Mouse (Mus musculus): Measurements from ENCODE around the gene A730009L09Rik. TPM values are rescaled to one million over a fixed set of nuclear protein-coding genes. Genes with fewer than 3 reads are reported as not detected.

A730009L09Rik gene
- total and polyA plus RNA-seq, 2 experiments from 2014 or later, result 0.06 TPM; not detected in 1

- H3K36me3 ChIP-seq (ENCODE audit: insufficient read depth), result no peaks in the 10 kb centered on the region
- peak; percentile 35 for DNase-seq
- H3K4me3 ChIP-seq (ENCODE audit: low read depth, low read length), result peak overlapping the region; percentile 2; the same call in 1 of the 2 replicates
- no peaks in the 10 kb centered on the region for H3K4me1 ChIP-seq (ENCODE audit: insufficient read depth)
- WGBS, result 58% methylated on average over 20 of the region's 20 CpGs
- peak overlapping the region; percentile 30 for H3K4me2 ChIP-seq (ENCODE audit: low read depth)
- H3K27ac ChIP-seq (ENCODE audit: low read depth, low read length), result no peak overlapping the region
- H3K27me3 ChIP-seq (ENCODE audit: insufficient read depth, low read length), result no peaks in the 10 kb centered on the region
- 0 out of 2 replicates have a peak overlapping the region, but pooled peaks have one; percentile 19 for H3K9ac ChIP-seq
- no peak for TF ChIP-seq CTCF (IDR thresholded peaks at IDR 0.05; ENCODE audit: low read depth)
- H3K9me3 ChIP-seq (ENCODE audit: low read length), result no peaks in the 10 kb centered on the region
- ATAC-seq, result peak; percentile 52
These were observed 43.4 kb downstream of the A730009L09Rik start for GRCm38 (mm10) chr16:84558113-84558917.

- no peak overlapping the region; the same call in 1 of the 2 replicates for H3K9ac ChIP-seq
- no peak; the same call in 1 of the 2 replicates for ATAC-seq
- no peak overlapping the region for H3K27ac ChIP-seq (ENCODE audit: low read depth, low read length)
These were observed 44.8 kb downstream of the A730009L09Rik start for GRCm38 (mm10) chr16:84559569-84560278.

GRCm38 (mm10) chr16:84560279-84560602 lies 45.3 kb downstream of the A730009L09Rik start:
- no peak for ATAC-seq
- no peaks in the 10 kb centered on the region for H3K9me3 ChIP-seq (ENCODE audit: low read length)
- H3K36me3 ChIP-seq (ENCODE audit: insufficient read depth), result no peaks in the 10 kb centered on the region
- no peak overlapping the region; the same call in 1 of the 2 replicates for H3K9ac ChIP-seq
- H3K4me1 ChIP-seq (ENCODE audit: insufficient read depth), result no peaks in the 10 kb centered on the region
- H3K27ac ChIP-seq (ENCODE audit: low read depth, low read length), result no peak overlapping the region
- peak overlapping the region; percentile 13 for H3K4me3 ChIP-seq (ENCODE audit: low read depth, low read length)
- TF ChIP-seq CTCF (IDR thresholded peaks at IDR 0.05; ENCODE audit: low read depth), result no peak
- 37% methylated on average over 7 of the region's 7 CpGs for WGBS
- H3K27me3 ChIP-seq (ENCODE audit: insufficient read depth, low read length), result no peaks in the 10 kb centered on the region
- no peak for DNase-seq
- peak overlapping the region; percentile 35 for H3K4me2 ChIP-seq (ENCODE audit: low read depth)

More at GRCm38 (mm10) chr16:84559569-84560278, 44.8 kb downstream of the A730009L09Rik start:
- H3K9me3 ChIP-seq (ENCODE audit: low read length), result no peaks in the 10 kb centered on the region
- H3K4me2 ChIP-seq (ENCODE audit: low read depth), result peak overlapping the region; percentile 35
- peak; percentile 80 for TF ChIP-seq CTCF (IDR thresholded peaks at IDR 0.05; ENCODE audit: low read depth)
- H3K4me3 ChIP-seq (ENCODE audit: low read depth, low read length), result peak overlapping the region; percentile 13
- WGBS, result 12% methylated on average over 9 of the region's 9 CpGs
- no peaks in the 10 kb centered on the region for H3K27me3 ChIP-seq (ENCODE audit: insufficient read depth, low read length)
- H3K4me1 ChIP-seq (ENCODE audit: insufficient read depth), result no peaks in the 10 kb centered on the region
- H3K36me3 ChIP-seq (ENCODE audit: insufficient read depth), result no peaks in the 10 kb centered on the region
- peak; percentile 72 for DNase-seq

Other genes starting within 250 kb of the A730009L09Rik start
- gene Mrpl39, start 220.6 kb downstream of the A730009L09Rik start, total RNA-seq (2014; rRNA removed), result 37.8 and 74.6 TPM in 2 replicates
- 34.5 and 35.4 TPM in 2 replicates for gene Mrpl39, start 220.6 kb downstream of the A730009L09Rik start, polyA plus RNA-seq (2015; fragmentation: Nextera tagmentation; extraction: Ambion mirVana)

Data from forebrain, postnatal 0 days (tissue).